Mouse (Mus musculus) liver, adult 2 months (tissue): ENCODE measurements around the gene Anapc1.

ENCODE experiments used
- CTCF ChIP-seq: fragments of 200-500 bp; IDR thresholded peaks from 2 replicates; pipeline ENCODE4 v1.5.1; 2011; ENCODE audit warnings: low read depth, low read length, control low read depth
- POLR2A ChIP-seq: fragments of 200-500 bp; IDR thresholded peaks from 2 replicates; pipeline ENCODE4 v1.6.1; 2011; ENCODE audit warnings: low read length, control low read depth; ENCODE audit not compliant: insufficient read depth; ENCODE audit errors: extremely low read depth

- TF ChIP-seq CTCF = no peak
- TF ChIP-seq POLR2A = no peak
These were observed 9.2 kb upstream of the Anapc1 start for GRCm38 (mm10) chr2:128696426-128696825.
